Mouse (Mus musculus) large intestine, adult 2 months (tissue): Measurements from ENCODE around the gene Spin2c. TPM values are rescaled to one million over a fixed set of nuclear protein-coding genes. Genes with fewer than 3 reads are reported as not detected.

ENCODE experiments used
- DNase-seq: peaks from one replicate; pipeline ENCODE4 v3.0.0-alpha.2; 2012; ENCODE audit warnings: low read depth, low spot score
- WGBS: fragments of 180-500 bp; shearing (Covaris S2); methylation state at CpG from one replicate; pipeline ENCODE4 v1.1.7; 2018; 5-methylcytosine and 5-hydroxymethylcytosine counted together
- polyA plus RNA-seq: library from polyadenylated mRNA; depleted of rRNA; stranded (reverse); fragments of >200 nt; gene quantifications from 2 replicates; pipeline ENCODE4 v1.2.3, GENCODE M21; 2012; rRNA removed

Spin2c gene
- polyA plus RNA-seq: 0.19 and 0.27 TPM in 2 replicates

DNA sequence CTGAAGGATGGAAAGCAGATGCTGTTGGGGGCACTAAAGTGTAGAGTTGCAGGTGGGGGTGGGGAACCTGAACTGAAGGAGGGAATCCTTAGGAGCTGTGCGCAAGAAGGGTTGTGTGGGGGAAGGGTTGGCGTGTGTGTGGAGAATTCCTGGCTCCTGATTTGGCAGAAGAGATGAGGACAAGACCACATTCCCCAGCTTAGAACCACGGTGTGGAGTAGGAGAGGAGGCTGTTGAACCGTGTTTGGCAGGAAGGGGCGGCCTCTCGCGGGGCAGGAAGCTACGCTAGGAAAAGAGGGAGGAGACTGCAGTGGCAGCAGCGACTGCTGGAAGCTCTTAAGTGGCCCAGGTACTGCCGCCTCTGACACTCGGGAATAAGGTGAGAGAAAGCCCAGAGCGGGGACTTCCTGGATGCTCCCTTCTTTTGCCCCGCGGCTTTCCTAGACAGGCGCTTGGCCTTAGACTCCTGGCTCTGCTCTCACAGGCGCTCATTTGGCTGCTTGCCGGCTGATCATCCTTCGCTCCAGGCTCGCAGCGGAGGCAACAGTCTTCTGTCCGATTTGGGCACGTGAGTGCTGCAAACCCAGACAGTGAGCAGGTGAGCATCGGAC is at the start of gene Spin2c:
Gene Spin2c, plus strand, starts transcription at position 275 of the 611 bp plus-strand sequence.
- WGBS: 16% methylated on average over 23 of the region's 23 CpGs
- peak; percentile 3 for DNase-seq

DNA sequence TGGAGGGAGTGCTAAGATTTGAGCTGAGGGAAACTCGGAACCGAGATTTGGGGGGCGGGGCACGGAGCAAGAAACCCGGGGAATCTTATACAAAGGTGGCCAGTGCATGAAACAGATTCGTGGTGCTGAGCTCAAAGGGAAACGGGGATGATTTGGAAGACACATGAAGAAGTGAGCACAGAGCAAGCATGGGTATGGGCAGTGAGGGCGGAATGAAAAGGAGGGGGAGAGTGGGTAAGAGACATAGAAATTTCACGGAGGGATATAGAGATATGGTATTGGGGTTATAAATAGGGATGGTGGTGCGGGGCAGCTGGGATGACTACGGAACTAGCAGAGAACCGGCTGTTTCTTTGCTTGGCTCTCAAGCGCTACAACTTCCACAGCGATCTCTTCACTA is 581 bp downstream of the Spin2c start:
- 17% methylated on average over 14 of the region's 14 CpGs for WGBS
- DNase-seq: peak; percentile 0

Other genes starting within 250 kb of the Spin2c start
- 0.72 and 1.1 TPM in 2 replicates for gene Kctd12b, start 135.8 kb upstream of the Spin2c start, polyA plus RNA-seq
- gene Nbdy, start 108.6 kb upstream of the Spin2c start, polyA plus RNA-seq: 20.5 and 20.8 TPM in 2 replicates
- not detected in 2 replicates for gene Samt1, start 180.4 kb downstream of the Spin2c start, polyA plus RNA-seq
- not detected in 2 replicates for gene 4921511M17Rik, start 201.6 kb downstream of the Spin2c start, polyA plus RNA-seq
- gene Gm10057, start 222.8 kb downstream of the Spin2c start, polyA plus RNA-seq: not detected in 2 replicates